Mouse (Mus musculus) cortical plate, adult 2 months (tissue): ENCODE data around the gene Gm11549.

Experiments used
- CTCF ChIP-seq: fragments of 200-500 bp; IDR thresholded peaks from 2 replicates; pipeline ENCODE4 v1.5.1; 2011; ENCODE audit warnings: mild to moderate bottlenecking, control low read depth, low read length; ENCODE audit not compliant: insufficient read depth; ENCODE audit errors: extremely low read depth
- POLR2A ChIP-seq: fragments of 200-500 bp; IDR thresholded peaks from 2 replicates; pipeline ENCODE4 v1.6.1; 2011; ENCODE audit warnings: mild to moderate bottlenecking, low read length, control low read depth; ENCODE audit not compliant: insufficient read depth; ENCODE audit errors: extremely low read depth

DNA sequence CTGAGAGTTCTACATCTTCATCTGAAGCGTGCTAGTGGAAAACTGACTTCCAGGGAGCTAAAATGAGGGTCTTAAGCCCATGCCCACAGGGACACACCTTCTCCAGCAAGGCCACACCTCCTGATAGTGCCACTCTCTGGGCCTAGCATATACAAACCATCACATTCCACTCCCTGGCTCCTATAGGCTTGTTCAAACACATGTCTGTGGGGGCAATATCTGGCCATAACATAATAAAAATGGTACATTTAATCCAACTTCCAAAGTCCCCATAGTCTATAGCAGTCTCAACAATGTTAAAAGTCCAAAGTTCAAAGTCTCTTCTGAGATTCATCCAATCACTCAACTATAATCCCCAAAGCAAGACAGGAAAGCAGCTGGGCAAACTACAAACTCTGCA lies 36.0 kb upstream of the Gm11549 start:
- TF ChIP-seq CTCF (no peak), POLR2A (no peak)
